Mouse (Mus musculus) adrenal gland, adult 18-20 months (tissue): ENCODE measurements around the gene Emc3. TPM values are rescaled to one million over a fixed set of nuclear protein-coding genes. Genes with fewer than 3 reads are reported as not detected.

Source experiments
- microRNA-seq, 2 experiments: library from miRNA; unstranded; fragments of <30 nt; microRNA quantifications; one replicate each; pipeline ENCODE4 v1.2.0; 2021; ENCODE audit warnings: borderline number of aligned reads in 2 of 2
- total RNA-seq, 2 experiments: library from RNA; stranded (reverse); gene quantifications; 1 replicate in 1 of 2; 2 replicates in 1 of 2; pipeline ENCODE4 v1.2.3; 2021

Gene Emc3
- total RNA-seq, 2 experiments from 2014 or later: 89.8 to 107 TPM

Small RNA genes lying within 50 kb of the gene (microRNA-seq; reads per million reads assigned to microRNA genes)
- gene Gm23365: 0 reads per million in 2 experiments

Other genes starting within 250 kb of the Emc3 start
- gene Cpne9, start 249.3 kb downstream of the Emc3 start, total RNA-seq: 1 to 10 TPM; 2.8 to 4.4 TPM
- 10 to 100 TPM; 25.4 to 26.4 TPM for gene Brpf1, start 224.5 kb downstream of the Emc3 start, total RNA-seq
- 10 to 100 TPM in 1 of 2 experiments, 1 to 10 TPM in 1; 10.0 to 10.3 TPM for gene Ogg1, start 204.7 kb downstream of the Emc3 start, total RNA-seq
- gene Camk1, start 187.7 kb downstream of the Emc3 start, total RNA-seq: 10 to 100 TPM; 53.1 to 55.4 TPM
- 10 to 100 TPM; 31.9 to 36.1 TPM for gene Tada3, start 153.8 kb downstream of the Emc3 start, total RNA-seq
- 100 to 1,000 TPM; 184 to 190 TPM for gene Arpc4, start 153.5 kb downstream of the Emc3 start, total RNA-seq
- gene Ttll3, start 142.4 kb downstream of the Emc3 start, total RNA-seq: 1 to 10 TPM; 3.0 to 4.0 TPM
- gene Rpusd3, start 112.3 kb downstream of the Emc3 start, total RNA-seq: 1 to 10 TPM; 6.3 to 8.5 TPM
- 100 to 1,000 TPM; 321 to 750 TPM for gene Cidec, start 95.9 kb downstream of the Emc3 start, total RNA-seq
- gene Jagn1, start 89.1 kb downstream of the Emc3 start, total RNA-seq: 10 to 100 TPM; 47.2 to 49.7 TPM
- 1 to 10 TPM in 1 of 2 experiments, under 1 TPM in 1; 0.83 to 2.6 TPM for gene Il17re, start 73.2 kb downstream of the Emc3 start, total RNA-seq
- gene Il17rc, start 60.2 kb downstream of the Emc3 start, total RNA-seq: 10 to 100 TPM; 19.9 to 26.9 TPM
- gene Creld1, start 48.4 kb downstream of the Emc3 start, total RNA-seq: 10 to 100 TPM; 53.7 to 55.8 TPM
- gene Prrt3, start 29.7 kb downstream of the Emc3 start, total RNA-seq: under 1 TPM in 1 of 2 experiments, not detected in 1; 0.32 TPM
- under 1 TPM; 0.19 to 0.43 TPM for gene Fancd2, start within 50 bp of the Emc3 start, total RNA-seq
- gene Fancd2os, start 69.1 kb upstream of the Emc3 start, total RNA-seq: not detected
- gene Brk1, start 73.1 kb upstream of the Emc3 start, total RNA-seq: 100 to 1,000 TPM; 150 to 205 TPM
- 10 to 100 TPM; 20.9 to 21.4 TPM for gene Vhl, start 92.3 kb upstream of the Emc3 start, total RNA-seq
- gene Irak2, start 106.8 kb upstream of the Emc3 start, total RNA-seq: 10 to 100 TPM; 17.1 to 51.5 TPM
- 10 to 100 TPM; 50.4 to 63.2 TPM for gene Tatdn2, start 165.4 kb upstream of the Emc3 start, total RNA-seq
- not detected for gene Ghrl, start 188.2 kb upstream of the Emc3 start, total RNA-seq
- 100 to 1,000 TPM; 111 to 113 TPM for gene Sec13, start 209.1 kb upstream of the Emc3 start, total RNA-seq